Mouse (Mus musculus) kidney, postnatal 25 days (tissue): ENCODE data around the gene Cdiptos.

Experiments used
- DNase-seq, 2 experiments: peaks; one replicate each; pipeline ENCODE4 v3.0.0; 2021; ENCODE audit warnings: mixed read lengths in 2 of 2

Cdiptos gene

DNA sequence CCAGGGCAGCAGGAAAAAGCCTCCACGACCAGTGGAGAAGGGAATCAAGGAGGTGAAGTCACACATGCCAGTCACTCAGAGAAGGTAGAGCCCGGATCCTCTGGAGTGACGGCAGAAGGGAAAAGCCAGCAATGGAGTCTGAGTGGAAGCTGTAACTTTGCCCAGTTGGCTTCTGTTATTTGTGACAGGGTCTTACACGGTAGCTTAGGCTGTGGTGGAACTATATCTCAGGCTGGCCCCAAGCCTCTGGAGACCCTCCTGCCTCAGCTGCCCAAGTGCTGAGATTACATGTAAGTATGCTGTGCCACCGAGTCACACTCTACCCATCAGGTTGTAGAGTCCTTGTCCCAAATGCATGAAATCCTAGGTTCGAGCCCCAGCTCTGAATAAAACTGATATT is 37.5 kb upstream of the Cdiptos start:
- DNase-seq: no peak

DNA sequence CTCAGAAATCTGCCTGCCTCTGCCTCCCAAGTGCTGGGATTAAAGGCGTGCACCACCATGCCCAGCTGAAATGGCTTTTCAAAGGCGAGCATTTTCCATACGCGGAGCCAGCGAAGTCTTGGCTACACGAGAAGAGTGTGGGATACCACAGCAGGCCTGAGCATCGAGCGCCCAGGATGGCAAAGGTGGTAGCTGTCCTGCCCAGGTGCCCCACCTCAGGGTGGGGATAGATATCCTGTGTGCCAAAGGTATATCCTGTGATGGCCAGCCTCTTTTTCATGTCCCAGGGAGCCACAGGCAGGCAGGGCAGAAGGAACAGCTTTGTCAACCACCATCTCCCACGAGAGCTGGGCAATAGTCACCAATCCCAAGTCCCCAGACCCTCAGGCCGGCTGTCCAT is 36.9 kb upstream of the Cdiptos start:
- no peak for DNase-seq

- DNase-seq: no peak
Observed at GRCm38 (mm10) chr7:127012374-127012773, 36.5 kb upstream of the Cdiptos start.

DNA sequence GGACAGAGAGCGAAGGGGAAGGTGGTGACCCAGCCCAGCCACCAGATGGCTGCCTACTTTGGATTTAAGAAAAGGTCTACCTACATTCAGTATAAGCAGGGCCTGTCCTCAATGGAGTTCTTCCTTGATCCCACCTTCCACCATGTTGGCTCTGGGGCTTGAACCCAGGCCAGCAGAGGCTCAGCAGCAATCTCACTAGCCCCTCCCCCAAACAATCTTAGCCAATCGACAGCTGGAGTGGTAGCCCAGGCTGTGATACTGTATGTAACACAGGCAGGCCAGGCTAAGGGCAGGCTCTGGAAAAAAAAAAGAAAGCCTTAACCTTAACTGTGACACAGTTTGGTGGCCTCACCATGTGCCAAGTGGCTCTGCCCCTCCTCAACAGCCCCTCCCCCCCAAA is 35.8 kb upstream of the Cdiptos start:
- no peak for DNase-seq

GRCm38 (mm10) chr7:127011051-127011450 is 35.2 kb upstream of the Cdiptos start:
- no peak for DNase-seq

- no peak for DNase-seq
Observed at GRCm38 (mm10) chr7:127009307-127010085, 33.6 kb upstream of the Cdiptos start.

GRCm38 (mm10) chr7:127008239-127009019 is 32.5 kb upstream of the Cdiptos start:
- peak; percentile 38 to 75 for DNase-seq

DNA sequence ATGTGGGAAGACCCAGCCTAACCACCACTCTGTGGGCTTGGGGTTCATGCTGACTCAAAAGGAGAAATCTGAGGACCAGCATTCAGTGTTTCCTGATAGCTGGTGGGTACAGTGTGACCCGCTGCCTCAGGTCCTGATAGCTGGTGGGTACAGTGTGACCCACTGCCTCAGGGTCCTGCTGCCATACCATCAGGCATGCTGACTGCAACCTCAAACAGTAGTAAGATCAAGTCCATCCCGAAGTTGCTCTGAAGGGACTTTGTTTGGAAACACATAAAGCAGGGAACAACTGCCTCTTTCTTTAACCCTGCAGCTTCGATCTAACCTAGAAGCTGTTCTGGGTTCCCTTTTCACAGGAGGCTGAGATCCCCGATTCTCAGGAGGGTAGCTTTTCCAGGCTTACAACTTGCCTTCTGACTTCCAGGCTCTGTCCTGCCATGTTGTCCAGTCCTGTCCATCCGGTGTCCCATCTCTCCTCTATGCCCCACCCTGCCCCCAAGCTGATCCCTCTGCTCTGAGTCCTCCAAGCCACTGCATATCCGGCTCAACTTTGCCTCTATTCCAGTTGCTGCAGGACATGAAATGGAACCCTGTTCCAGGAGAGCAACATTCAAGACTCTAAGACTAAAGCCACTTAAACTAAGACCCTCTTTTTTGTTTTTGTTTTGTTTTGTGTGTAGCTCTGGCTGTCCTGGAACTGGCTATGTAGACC is 31.6 kb upstream of the Cdiptos start:
- DNase-seq: no peak

DNA sequence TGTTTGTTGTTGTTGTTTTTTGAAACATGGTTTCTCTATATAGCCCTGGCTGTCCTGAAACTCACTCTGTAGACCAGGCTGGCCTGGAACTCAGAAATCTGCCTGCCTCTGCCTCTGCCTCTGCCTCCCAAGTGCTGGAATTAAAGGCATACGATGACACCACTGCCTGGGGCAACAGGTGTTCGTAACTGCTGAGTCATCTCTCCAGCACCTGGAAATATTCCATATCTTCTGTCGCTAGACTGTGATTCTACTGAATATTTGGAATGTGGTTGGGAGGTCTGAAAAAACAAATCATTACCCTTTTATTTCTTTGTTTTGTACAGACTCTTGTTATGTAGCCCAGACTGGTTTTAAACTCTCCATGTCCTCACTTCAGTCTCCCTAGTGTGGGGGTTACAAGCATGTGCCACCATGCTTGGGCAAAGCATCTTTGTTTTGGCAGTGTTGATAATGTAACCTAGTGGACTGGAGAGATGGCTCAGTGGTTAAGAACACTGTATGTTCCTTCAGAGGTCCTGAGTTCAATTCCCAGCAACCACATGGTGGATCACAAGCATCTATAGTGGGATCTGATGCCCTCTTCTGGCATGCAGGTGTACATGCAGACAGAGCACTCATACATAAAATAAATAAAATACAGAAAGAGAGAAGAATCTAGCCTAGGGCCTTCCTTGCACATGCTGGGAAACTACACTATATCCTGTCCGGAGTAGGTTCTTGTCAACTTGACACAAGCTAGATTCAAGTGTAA is 28.4 kb upstream of the Cdiptos start:
- no peak for DNase-seq

DNA sequence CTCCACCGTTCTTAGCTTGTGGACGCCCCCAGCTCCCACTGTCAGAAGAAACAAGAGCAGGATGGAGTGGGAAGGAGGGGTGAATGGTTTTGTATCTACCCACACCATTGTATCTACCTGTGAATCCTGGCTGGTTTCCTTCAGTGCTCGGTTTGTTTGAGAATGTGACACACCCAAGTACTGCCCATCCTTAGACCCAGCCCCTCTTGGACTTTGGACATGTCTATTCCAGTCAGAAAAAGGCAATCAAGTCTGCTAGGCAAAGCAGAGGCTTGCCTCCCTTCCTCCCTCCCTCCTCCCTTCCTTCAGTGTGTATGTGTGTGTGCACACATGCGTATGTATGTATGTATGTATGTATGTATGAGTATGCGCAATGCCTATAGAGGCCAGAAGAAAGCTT is 27.7 kb upstream of the Cdiptos start:
- DNase-seq: no peak

GRCm38 (mm10) chr7:126999568-126999967 is 23.7 kb upstream of the Cdiptos start:
- no peak for DNase-seq

DNA sequence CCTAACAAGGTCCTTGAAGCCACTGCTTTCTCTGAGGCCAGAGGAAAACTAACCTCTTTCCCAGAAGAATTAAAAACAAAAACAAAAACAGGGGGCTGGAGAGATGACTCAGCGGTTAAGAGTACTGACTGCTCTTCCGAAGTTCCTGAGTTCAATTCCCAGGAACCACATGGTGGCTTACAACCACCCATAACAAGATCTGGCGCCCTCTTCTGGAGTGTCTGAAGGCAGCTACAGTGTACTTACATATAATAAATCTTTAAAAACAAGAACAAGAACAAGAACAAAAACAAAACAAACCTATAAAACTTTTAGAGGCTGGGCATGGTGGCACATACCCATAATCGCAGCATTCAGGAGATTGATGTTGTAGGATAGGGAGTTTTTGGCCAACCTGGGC is 20.6 kb upstream of the Cdiptos start:
- DNase-seq: peak in 1 of 2 experiments; percentile 34

GRCm38 (mm10) chr7:126988816-126989215 is 12.9 kb upstream of the Cdiptos start:
- DNase-seq: no peak

DNA sequence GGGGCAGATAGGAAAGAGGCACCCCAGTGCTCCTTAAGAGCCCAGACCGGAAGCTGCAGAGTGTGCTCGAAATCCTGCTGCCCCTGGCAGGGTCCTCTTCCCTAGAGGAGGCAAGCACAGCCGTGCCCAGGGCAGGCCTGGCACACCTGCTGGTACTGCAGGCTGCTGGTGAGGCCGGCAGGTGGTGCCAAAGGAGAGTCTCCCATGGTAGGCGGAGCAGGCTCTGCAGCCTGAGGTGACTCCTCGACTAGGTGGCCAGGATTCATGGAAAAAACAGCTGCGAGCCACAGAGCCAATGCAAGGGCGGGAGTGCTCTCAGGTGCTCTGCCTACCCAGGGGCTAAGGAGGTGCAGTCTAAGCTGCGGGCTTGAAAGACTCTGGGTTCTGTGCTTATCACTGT is 10.4 kb upstream of the Cdiptos start:
- peak; percentile 75 to 86 for DNase-seq

DNA sequence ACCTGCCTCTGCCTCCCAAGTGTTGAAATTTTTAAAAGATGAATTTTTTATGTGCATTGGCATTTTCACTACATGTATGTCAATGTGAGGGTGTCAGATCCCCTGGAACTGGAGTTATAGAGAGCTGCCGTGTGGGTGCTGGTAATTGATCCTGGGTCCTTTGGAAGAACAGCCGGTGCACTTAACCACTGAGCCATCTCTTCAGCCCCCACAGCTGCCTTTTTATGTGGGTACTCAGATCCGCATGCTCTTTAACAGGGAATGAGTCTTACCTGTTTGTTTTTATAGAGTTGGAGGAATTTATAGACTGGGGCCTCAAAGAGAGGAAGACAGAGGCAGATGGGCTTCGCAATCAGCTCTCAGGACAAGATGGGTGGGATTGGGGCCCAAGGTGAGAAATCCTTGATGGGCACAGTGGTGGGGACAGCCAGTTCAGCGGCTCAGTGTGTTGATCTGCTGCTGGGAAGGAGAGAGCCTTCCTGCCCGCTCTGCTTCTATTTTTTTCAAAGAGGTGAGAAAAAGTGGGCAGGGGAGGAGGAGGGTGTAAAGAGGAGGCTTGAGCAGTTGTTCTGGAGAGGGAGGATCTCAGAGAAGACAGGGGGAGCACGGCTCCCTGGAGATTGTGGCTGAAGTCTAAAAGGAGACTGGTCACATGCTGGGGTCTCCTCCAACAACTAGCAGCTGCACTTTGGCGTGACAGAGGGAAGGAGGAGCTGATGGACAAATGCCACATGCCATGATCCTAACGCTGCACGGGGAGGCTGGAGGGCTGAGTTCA is 9.0 kb upstream of the Cdiptos start:
- no peak for DNase-seq

GRCm38 (mm10) chr7:126983113-126983512 is 7.2 kb upstream of the Cdiptos start:
- DNase-seq: no peak

DNA sequence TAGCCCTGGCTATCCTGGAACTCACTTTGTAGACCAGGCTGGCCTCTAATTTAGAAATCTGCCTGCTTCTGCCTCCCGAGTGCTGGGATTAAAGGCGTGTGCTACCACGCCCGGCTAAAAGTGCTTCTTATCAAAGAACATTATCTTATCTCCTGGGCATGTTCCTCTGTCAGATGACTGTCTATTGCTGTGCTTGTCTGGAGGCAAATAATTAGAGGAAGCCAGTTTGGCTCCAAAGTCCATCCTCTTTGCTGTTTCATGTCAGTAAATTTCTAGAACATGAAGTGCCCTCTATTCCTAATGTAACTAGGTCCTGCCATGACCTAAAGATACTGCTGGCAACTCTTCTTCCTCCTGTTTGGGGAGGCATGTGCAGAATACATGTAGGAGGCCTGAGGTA is 6.2 kb upstream of the Cdiptos start:
- no peak for DNase-seq

DNA sequence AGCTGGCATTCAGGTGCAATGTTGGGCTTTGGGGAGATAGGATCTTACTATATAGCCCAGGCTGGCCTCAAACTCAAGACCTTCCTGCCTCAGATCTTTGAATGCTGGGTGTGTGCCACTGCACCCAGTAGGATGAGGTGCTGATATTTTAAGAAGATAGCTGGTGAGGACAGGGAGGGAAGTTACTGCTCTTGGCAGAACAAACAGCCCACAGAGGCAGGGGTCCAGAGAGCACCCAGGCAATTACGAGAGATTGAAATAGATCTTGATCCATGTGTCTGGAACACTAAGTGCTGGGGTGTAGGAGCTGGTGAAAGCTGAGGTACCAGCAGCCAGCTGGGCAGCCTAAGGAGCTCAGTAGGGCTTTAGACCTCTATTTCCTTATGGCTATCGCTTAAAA is 5.7 kb upstream of the Cdiptos start:
- DNase-seq: no peak

GRCm38 (mm10) chr7:126978841-126979240 is 2.9 kb upstream of the Cdiptos start:
- DNase-seq: no peak

- no peak for DNase-seq
Observed at GRCm38 (mm10) chr7:126976878-126977459, 1.1 kb upstream of the Cdiptos start.

GRCm38 (mm10) chr7:126975893-126975949 is 177 bp downstream of the Cdiptos start, which contains the start of gene Cdipt:
TSS of gene Cdipt (plus strand) at chr7:126975914.
- no peak for DNase-seq

GRCm38 (mm10) chr7:126975493-126975892 is 405 bp downstream of the Cdiptos start:
- no peak for DNase-seq
